Mouse (Mus musculus): Measurements from ENCODE around the gene Dock2. TPM values are rescaled to one million over a fixed set of nuclear protein-coding genes. Genes with fewer than 3 reads are reported as not detected.
"Not testable (repeated sequence)": the region's sequence is repeated elsewhere in the genome, so short reads cannot be mapped to it uniquely, and the experiment has no call there.

The Dock2 gene
- polyA plus RNA-seq, 1 experiment from 2014 or later: 3.0 TPM

DNA sequence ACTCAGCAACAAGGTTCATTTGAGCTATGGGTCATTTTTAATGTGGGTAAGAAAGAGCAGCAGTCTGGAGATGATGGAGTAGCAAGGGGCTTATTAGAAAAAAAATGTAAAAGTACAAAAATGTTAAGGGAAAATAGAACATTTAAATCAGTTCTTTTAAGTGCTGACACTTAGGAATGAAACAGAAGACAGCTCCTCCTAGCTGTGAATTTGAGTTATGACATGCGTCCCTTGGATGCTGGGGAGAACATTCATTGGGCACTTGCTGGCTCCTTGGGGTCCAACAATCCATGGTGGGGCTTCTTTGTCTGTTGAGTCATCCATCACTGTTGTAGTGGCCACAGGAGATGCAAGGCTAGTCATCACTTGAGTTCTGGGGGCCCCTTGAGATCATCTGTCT, 556.5 kb downstream of the Dock2 start:
- Histone ChIP-seq H3K4me1 (ENCODE audit: control insufficient read depth, insufficient read depth, low read length) (no peaks in the 10 kb centered on the region), H3K9me3 (ENCODE audit: control insufficient read depth, low read depth, low read length) (no peaks in the 10 kb centered on the region), H3K27ac (ENCODE audit: low read length) (no peak overlapping the region), H3K9ac (replicated peaks; ENCODE audit: low read depth, low read length) (no peak overlapping the region), H3K36me3 (ENCODE audit: control insufficient read depth, insufficient read depth, low read length) (no peaks in the 10 kb centered on the region), H3K4me3 (ENCODE audit: low read depth, low read length) (no peak overlapping the region), H3K4me2 (replicated peaks; ENCODE audit: low read depth, low read length) (no peak overlapping the region), H3K27me3 (ENCODE audit: control insufficient read depth, insufficient read depth, low read length) (no peaks in the 10 kb centered on the region)
- no peak for ATAC-seq (ENCODE audit: insufficient number of reproducible peaks, insufficient read depth, low FRiP score, low read depth)
- WGBS: 33% methylated on average over 1 of the region's 1 CpGs

DNA sequence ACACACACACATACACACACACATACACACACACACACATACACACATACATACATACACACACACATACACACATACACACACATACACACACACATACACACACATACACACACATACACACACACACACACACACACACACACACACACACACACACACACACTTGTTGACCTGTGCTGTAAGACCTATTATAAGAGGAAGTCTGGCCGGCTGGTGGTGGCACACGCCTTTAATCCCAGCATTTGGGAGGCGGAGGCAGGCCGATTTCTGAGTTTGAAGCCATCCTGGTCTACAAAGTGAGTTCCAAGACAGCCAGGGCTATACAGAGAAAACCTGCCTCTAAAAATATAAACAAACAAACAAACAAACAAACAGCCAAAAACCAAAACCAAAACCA, 563.1 kb downstream of the Dock2 start:
- not testable (repeated sequence) for ATAC-seq (ENCODE audit: insufficient number of reproducible peaks, insufficient read depth, low FRiP score, low read depth)

DNA sequence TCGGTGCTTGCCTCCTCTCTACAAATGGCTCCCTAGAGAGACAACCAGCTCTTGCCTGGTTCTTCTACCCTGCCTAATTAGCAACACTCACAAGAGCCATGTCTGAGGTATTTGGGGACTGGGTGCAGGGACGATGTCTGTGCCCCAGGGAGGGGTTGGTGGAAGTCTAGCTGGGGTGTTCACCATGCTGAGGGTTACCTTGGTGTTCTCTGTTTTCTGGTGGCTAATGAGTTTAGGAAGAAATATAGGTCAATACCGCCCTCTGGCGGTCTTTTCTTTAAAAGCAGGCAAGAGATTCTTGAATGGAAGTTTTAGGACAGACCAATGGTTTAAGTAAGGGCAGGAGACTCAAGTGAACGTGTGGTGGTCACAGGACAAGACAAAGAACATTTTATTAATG, 570.8 kb downstream of the Dock2 start:
- ATAC-seq (ENCODE audit: insufficient number of reproducible peaks, insufficient read depth, low FRiP score, low read depth): 0 out of 2 replicates have a peak, but pooled peaks have one; percentile 53
- H3K9ac ChIP-seq (replicated peaks; ENCODE audit: low read depth, low read length): no peak overlapping the region
- 21% methylated on average over 5 of the region's 5 CpGs for WGBS

More for the DNA sequence above, 563.1 kb downstream of the Dock2 start:
- WGBS: 84% methylated on average over 4 of the region's 4 CpGs
- H3K36me3 ChIP-seq (ENCODE audit: control insufficient read depth, insufficient read depth, low read length); H3K4me3 ChIP-seq (ENCODE audit: low read depth, low read length); H3K4me2 ChIP-seq (replicated peaks; ENCODE audit: low read depth, low read length); H3K9me3 ChIP-seq (ENCODE audit: control insufficient read depth, low read depth, low read length); H3K27ac ChIP-seq (ENCODE audit: low read length); H3K4me1 ChIP-seq (ENCODE audit: control insufficient read depth, insufficient read depth, low read length); H3K9ac ChIP-seq (replicated peaks; ENCODE audit: low read depth, low read length); H3K27me3 ChIP-seq (ENCODE audit: control insufficient read depth, insufficient read depth, low read length): not testable (repeated sequence)

DNA sequence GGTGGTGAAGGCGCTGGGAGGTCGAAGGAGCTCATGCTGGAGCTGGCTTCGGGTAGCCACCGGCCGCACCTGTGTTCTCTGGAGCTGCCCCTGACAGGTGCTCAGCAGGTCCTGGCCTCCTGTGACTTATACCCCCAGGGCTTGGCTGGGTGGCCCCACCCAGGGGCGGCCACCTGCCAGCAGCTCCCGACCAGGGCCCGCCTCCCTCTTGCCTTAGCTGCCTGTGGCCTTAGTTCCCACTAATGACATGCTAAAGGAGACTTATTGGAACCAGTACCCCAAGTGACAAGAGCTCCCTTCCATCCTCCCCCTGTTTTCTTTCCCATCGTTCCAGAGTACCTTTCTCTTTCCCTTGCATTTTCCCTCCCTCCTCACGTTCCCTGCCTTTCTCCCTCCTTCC, 575.7 kb downstream of the Dock2 start, which contains the start of gene Foxi1:
Foxi1 (minus strand) TSS at position 101 of the 400 bp plus-strand sequence.
- H3K36me3 ChIP-seq (ENCODE audit: control insufficient read depth, insufficient read depth, low read length): no peaks in the 10 kb centered on the region
- no peak within 1 kb of the TSS for H3K9ac ChIP-seq (replicated peaks; ENCODE audit: low read depth, low read length)
- ATAC-seq (ENCODE audit: insufficient number of reproducible peaks, insufficient read depth, low FRiP score, low read depth): no peak
- no peaks in the 10 kb centered on the region for H3K27me3 ChIP-seq (ENCODE audit: control insufficient read depth, insufficient read depth, low read length)
- no peak within 1 kb of the TSS for H3K27ac ChIP-seq (ENCODE audit: low read length)
- 79% methylated on average over 10 of the region's 10 CpGs for WGBS
- H3K4me1 ChIP-seq (ENCODE audit: control insufficient read depth, insufficient read depth, low read length): no peaks in the 10 kb centered on the region
- H3K9me3 ChIP-seq (ENCODE audit: control insufficient read depth, low read depth, low read length): no peaks in the 10 kb centered on the region
- no peak within 1 kb of the TSS for H3K4me3 ChIP-seq (ENCODE audit: low read depth, low read length)
- no peak within 1 kb of the TSS for H3K4me2 ChIP-seq (replicated peaks; ENCODE audit: low read depth, low read length)

More for the DNA sequence above, 570.8 kb downstream of the Dock2 start:
- Histone ChIP-seq H3K27ac (ENCODE audit: low read length) (no peak overlapping the region), H3K27me3 (ENCODE audit: control insufficient read depth, insufficient read depth, low read length) (no peaks in the 10 kb centered on the region), H3K9me3 (ENCODE audit: control insufficient read depth, low read depth, low read length) (no peaks in the 10 kb centered on the region), H3K4me2 (replicated peaks; ENCODE audit: low read depth, low read length) (no peak overlapping the region), H3K4me1 (ENCODE audit: control insufficient read depth, insufficient read depth, low read length) (no peaks in the 10 kb centered on the region), H3K36me3 (ENCODE audit: control insufficient read depth, insufficient read depth, low read length) (no peaks in the 10 kb centered on the region), H3K4me3 (ENCODE audit: low read depth, low read length) (no peak overlapping the region)

DNA sequence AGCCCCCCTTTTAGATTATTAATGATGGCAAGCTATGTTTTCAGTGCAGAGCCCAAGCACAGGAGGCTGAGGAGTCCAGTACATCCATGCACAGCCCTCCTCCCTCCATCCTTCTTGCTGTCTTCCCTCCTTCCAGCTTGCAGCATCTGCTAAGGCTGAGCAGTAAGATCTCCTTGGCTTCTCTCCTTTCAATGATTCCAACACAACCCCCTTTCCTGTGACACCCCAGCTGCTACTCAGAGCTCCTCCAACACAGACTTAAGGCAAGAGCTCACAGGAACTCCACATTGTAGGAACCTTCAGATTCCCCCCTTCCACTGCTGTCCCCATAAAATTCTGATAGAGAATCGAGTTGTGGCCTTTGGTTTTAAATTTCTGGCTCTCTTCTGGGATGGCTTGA, 580.9 kb downstream of the Dock2 start:
- ATAC-seq (ENCODE audit: insufficient number of reproducible peaks, insufficient read depth, low FRiP score, low read depth): no peak
- Histone ChIP-seq H3K36me3 (ENCODE audit: control insufficient read depth, insufficient read depth, low read length) (no peaks in the 10 kb centered on the region), H3K4me1 (ENCODE audit: control insufficient read depth, insufficient read depth, low read length) (no peaks in the 10 kb centered on the region), H3K27me3 (ENCODE audit: control insufficient read depth, insufficient read depth, low read length) (no peaks in the 10 kb centered on the region), H3K27ac (ENCODE audit: low read length) (no peak overlapping the region), H3K9ac (replicated peaks; ENCODE audit: low read depth, low read length) (no peak overlapping the region), H3K4me2 (replicated peaks; ENCODE audit: low read depth, low read length) (no peak overlapping the region), H3K9me3 (ENCODE audit: control insufficient read depth, low read depth, low read length) (no peaks in the 10 kb centered on the region), H3K4me3 (ENCODE audit: low read depth, low read length) (no peak overlapping the region)
- WGBS: 53% methylated on average over 1 of the region's 1 CpGs

DNA sequence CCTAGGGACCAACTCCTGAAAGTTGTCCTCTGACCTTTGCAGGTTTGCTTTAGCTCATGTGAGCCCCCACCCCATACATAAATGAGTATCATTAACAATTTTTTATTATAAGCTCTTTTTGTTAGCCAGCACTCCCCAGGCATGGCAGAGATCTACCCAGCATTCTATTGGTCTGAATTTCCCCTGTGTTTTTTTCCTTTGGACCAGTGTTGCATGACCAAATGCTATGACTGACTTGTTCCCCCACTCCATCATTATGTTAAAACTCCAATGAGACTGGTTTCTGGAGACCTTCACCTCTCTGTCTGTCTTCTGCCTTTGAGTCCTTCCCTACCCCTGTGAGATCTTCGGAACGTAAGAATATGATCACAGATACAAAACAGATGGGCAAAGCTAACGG, 588.5 kb downstream of the Dock2 start:
- WGBS: 82% methylated on average over 3 of the region's 3 CpGs
- Histone ChIP-seq H3K27ac (ENCODE audit: low read length) (no peak overlapping the region), H3K27me3 (ENCODE audit: control insufficient read depth, insufficient read depth, low read length) (no peaks in the 10 kb centered on the region), H3K4me2 (replicated peaks; ENCODE audit: low read depth, low read length) (no peak overlapping the region), H3K4me3 (ENCODE audit: low read depth, low read length) (no peak overlapping the region), H3K9me3 (ENCODE audit: control insufficient read depth, low read depth, low read length) (no peaks in the 10 kb centered on the region), H3K9ac (replicated peaks; ENCODE audit: low read depth, low read length) (no peak overlapping the region), H3K4me1 (ENCODE audit: control insufficient read depth, insufficient read depth, low read length) (no peaks in the 10 kb centered on the region), H3K36me3 (ENCODE audit: control insufficient read depth, insufficient read depth, low read length) (no peaks in the 10 kb centered on the region)
- ATAC-seq (ENCODE audit: insufficient number of reproducible peaks, insufficient read depth, low FRiP score, low read depth): no peak

DNA sequence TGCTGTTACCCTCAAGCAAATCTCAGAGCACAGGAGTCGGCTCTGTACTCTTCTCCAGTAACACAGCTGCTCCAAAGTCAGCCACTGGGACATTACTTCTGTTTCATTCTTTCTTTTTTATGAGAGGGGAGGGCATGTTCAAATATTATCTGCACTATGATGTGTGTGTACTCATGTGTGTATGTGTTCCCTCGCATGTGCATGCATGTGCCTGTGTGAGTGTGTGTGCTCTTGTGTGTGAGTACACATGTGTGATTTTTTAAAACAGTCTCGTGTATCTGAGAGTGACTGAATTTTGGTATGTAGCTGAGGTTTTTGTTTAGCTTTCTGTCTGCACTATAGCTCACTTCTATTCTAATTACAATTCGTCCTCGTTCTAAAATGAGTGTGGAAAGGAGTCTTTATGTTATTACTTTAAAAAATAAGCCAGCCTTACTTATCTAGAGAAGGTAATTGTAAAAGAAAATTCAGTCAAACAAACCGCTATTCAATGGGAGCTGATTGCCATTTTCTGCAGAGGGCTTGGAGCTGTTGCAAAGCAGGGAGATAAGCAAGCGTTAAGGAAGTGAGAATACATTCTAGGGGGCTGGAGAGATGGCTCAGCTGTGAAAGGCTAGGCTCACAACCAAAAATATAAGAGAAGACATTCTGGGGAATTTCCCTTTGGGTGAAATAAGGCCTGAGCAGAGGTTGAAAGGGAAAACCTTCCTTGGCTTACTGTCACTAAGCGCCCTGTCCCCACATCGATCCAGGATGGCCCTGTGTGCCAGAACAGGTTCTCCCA, 589.3 kb downstream of the Dock2 start:
- H3K27me3 ChIP-seq (ENCODE audit: control insufficient read depth, insufficient read depth, low read length): no peaks in the 10 kb centered on the region
- H3K4me3 ChIP-seq (ENCODE audit: low read depth, low read length): no peak overlapping the region
- no peak overlapping the region for H3K4me2 ChIP-seq (replicated peaks; ENCODE audit: low read depth, low read length)
- WGBS: 43% methylated on average over 9 of the region's 9 CpGs
- H3K4me1 ChIP-seq (ENCODE audit: control insufficient read depth, insufficient read depth, low read length): no peaks in the 10 kb centered on the region
- H3K36me3 ChIP-seq (ENCODE audit: control insufficient read depth, insufficient read depth, low read length): no peaks in the 10 kb centered on the region
- no peak overlapping the region for H3K27ac ChIP-seq (ENCODE audit: low read length)
- no peak for ATAC-seq (ENCODE audit: insufficient number of reproducible peaks, insufficient read depth, low FRiP score, low read depth)
- H3K9me3 ChIP-seq (ENCODE audit: control insufficient read depth, low read depth, low read length): no peaks in the 10 kb centered on the region
- no peak overlapping the region for H3K9ac ChIP-seq (replicated peaks; ENCODE audit: low read depth, low read length)

DNA sequence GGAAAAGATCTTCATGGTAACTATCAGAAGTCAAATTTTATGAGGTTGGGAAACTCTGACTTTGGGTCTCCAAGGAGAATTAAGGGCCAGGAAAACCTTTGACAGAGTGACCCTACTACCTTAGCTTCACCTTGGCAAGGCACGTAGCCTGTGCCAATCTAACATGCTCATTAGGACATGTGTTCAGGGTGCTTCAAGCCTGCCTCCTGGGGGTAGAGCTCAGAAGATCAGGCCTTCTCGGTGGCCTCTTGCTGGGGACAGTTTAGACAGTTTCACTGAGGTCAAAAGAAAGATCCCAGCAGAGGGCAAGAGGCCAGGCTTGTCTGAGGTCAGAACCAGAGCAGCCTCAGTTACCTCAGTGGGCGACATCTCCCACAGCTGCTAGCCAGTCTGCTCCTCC, 590.0 kb downstream of the Dock2 start:
- Histone ChIP-seq H3K4me3 (ENCODE audit: low read depth, low read length) (no peak overlapping the region), H3K27ac (ENCODE audit: low read length) (no peak overlapping the region), H3K4me2 (replicated peaks; ENCODE audit: low read depth, low read length) (no peak overlapping the region), H3K9me3 (ENCODE audit: control insufficient read depth, low read depth, low read length) (no peaks in the 10 kb centered on the region), H3K9ac (replicated peaks; ENCODE audit: low read depth, low read length) (no peak overlapping the region), H3K4me1 (ENCODE audit: control insufficient read depth, insufficient read depth, low read length) (no peaks in the 10 kb centered on the region), H3K27me3 (ENCODE audit: control insufficient read depth, insufficient read depth, low read length) (no peaks in the 10 kb centered on the region), H3K36me3 (ENCODE audit: control insufficient read depth, insufficient read depth, low read length) (no peaks in the 10 kb centered on the region)
- no peak for ATAC-seq (ENCODE audit: insufficient number of reproducible peaks, insufficient read depth, low FRiP score, low read depth)
- 49% methylated on average over 3 of the region's 3 CpGs for WGBS

DNA sequence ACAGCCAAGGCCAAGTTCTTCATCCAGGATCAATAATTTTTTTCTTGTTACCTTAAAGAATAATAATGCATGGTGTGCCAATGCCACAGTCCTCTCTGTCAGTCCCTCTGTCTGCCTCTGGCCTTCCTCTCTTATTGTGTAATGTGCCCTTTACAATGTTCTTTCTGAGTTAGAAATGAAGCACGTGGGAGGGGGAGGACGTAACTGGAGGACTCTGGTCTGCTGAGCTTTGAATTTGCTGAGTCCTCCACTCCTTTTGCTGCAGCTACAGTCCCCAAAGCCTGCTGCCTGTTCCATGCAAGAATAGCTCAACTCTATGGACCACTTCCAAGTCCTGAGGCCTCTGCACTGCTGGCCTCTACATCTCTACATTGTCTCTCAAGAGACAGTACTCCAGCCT, 599.4 kb downstream of the Dock2 start:
- Histone ChIP-seq H3K9me3 (ENCODE audit: control insufficient read depth, low read depth, low read length) (no peaks in the 10 kb centered on the region), H3K9ac (replicated peaks; ENCODE audit: low read depth, low read length) (no peak overlapping the region), H3K27me3 (ENCODE audit: control insufficient read depth, insufficient read depth, low read length) (no peaks in the 10 kb centered on the region), H3K4me2 (replicated peaks; ENCODE audit: low read depth, low read length) (no peak overlapping the region), H3K4me3 (ENCODE audit: low read depth, low read length) (no peak overlapping the region), H3K27ac (ENCODE audit: low read length) (no peak overlapping the region), H3K4me1 (ENCODE audit: control insufficient read depth, insufficient read depth, low read length) (0 out of 2 replicates have a peak, but pooled peaks cover 6% of the 10 kb centered on the region), H3K36me3 (ENCODE audit: control insufficient read depth, insufficient read depth, low read length) (no peaks in the 10 kb centered on the region)
- no peak for ATAC-seq (ENCODE audit: insufficient number of reproducible peaks, insufficient read depth, low FRiP score, low read depth)
- 74% methylated on average over 2 of the region's 2 CpGs for WGBS

All from stomach, embryonic 14.5 days (tissue).